Mouse (Mus musculus) testis, postnatal 14 days (tissue): Measurements from ENCODE around the gene Gm42669.

ENCODE experiments used
- DNase-seq: peaks from one replicate; pipeline ENCODE4 v3.0.0; 2021; ENCODE audit warnings: low spot score

The Gm42669 gene

GRCm38 (mm10) chr5:107507321-107507720 is at the start of gene Gm42669:
Gene Gm42669 (plus strand): TSS chr5:107507621.
- DNase-seq = no peak

- DNase-seq = no peak
These were observed 45.0 kb upstream of the Gm42669 start for GRCm38 (mm10) chr5:107462147-107463076.

GRCm38 (mm10) chr5:107466501-107466900 is 40.9 kb upstream of the Gm42669 start:
- DNase-seq = no peak

GRCm38 (mm10) chr5:107467098-107467497 is 40.3 kb upstream of the Gm42669 start:
- no peak for DNase-seq

GRCm38 (mm10) chr5:107470600-107471329 is 36.7 kb upstream of the Gm42669 start:
- no peak for DNase-seq

GRCm38 (mm10) chr5:107480194-107480593 is 27.2 kb upstream of the Gm42669 start:
- DNase-seq = no peak

GRCm38 (mm10) chr5:107488996-107489395 is 18.4 kb upstream of the Gm42669 start:
- no peak for DNase-seq

GRCm38 (mm10) chr5:107491036-107491435 is 16.4 kb upstream of the Gm42669 start:
- no peak for DNase-seq

GRCm38 (mm10) chr5:107492471-107492870 is 14.9 kb upstream of the Gm42669 start:
- no peak for DNase-seq

GRCm38 (mm10) chr5:107494759-107495158 is 12.7 kb upstream of the Gm42669 start:
- DNase-seq = no peak

- no peak for DNase-seq
These were observed 11.4 kb upstream of the Gm42669 start for GRCm38 (mm10) chr5:107496047-107496446.

- DNase-seq = no peak
These were observed 9.6 kb upstream of the Gm42669 start for GRCm38 (mm10) chr5:107497519-107498501.

GRCm38 (mm10) chr5:107498806-107499310 is 8.6 kb upstream of the Gm42669 start:
- DNase-seq = no peak

- DNase-seq = no peak
These were observed 7.4 kb upstream of the Gm42669 start for GRCm38 (mm10) chr5:107499891-107500535.

GRCm38 (mm10) chr5:107500741-107501140 is 6.7 kb upstream of the Gm42669 start:
- DNase-seq = no peak

- DNase-seq = no peak
These were observed 3.1 kb downstream of the Gm42669 start for GRCm38 (mm10) chr5:107510503-107510902.

- DNase-seq = no peak
These were observed 3.9 kb downstream of the Gm42669 start for GRCm38 (mm10) chr5:107511326-107511725.

- no peak for DNase-seq
These were observed 6.2 kb downstream of the Gm42669 start for GRCm38 (mm10) chr5:107513583-107513982.

GRCm38 (mm10) chr5:107515453-107515852 is 8.0 kb downstream of the Gm42669 start:
- DNase-seq = no peak

- no peak for DNase-seq
These were observed 8.7 kb downstream of the Gm42669 start for GRCm38 (mm10) chr5:107516087-107516486.

- no peak for DNase-seq
These were observed 11.2 kb downstream of the Gm42669 start for GRCm38 (mm10) chr5:107518602-107519001.
